Mouse (Mus musculus) neural tube, embryonic 12.5 days (tissue): ENCODE measurements at regions not wholly inside any gene's neighbourhood (a gene's known extent, or its start where the extent isn't known, plus 50 kb on each side); places are given as distances from the start of the nearest gene placed in this dataset.

Source experiments
- ATAC-seq: fragments of 200-750 bp; cut with Nextera tagmentation; 2 replicates; pipeline ENCODE4 v1.8.0; 2017; ENCODE audit warnings: low read depth, mild to moderate bottlenecking, moderate TSS enrichment, moderate library complexity; ENCODE audit not compliant: low FRiP score
- H3K27ac ChIP-seq: fragments of 300-500 bp; sonication (generic); 2 replicates; pipeline ENCODE4 v1.5.1; 2016
- H3K27me3 ChIP-seq: fragments of 300-500 bp; sonication (generic); replicated peaks from 2 replicates; pipeline ENCODE4 v1.6.1; 2016; ENCODE audit warnings: mild to moderate bottlenecking
- H3K36me3 ChIP-seq: fragments of 300-500 bp; sonication (generic); 2 replicates; pipeline ENCODE4 v1.6.1; 2016; ENCODE audit warnings: mild to moderate bottlenecking
- H3K4me1 ChIP-seq: fragments of 300-500 bp; sonication (generic); 2 replicates; pipeline ENCODE4 v1.6.1; 2016
- H3K4me2 ChIP-seq: fragments of 300-500 bp; sonication (generic); replicated peaks from 2 replicates; pipeline ENCODE4 v1.6.1; 2016; ENCODE audit warnings: mild to moderate bottlenecking
- H3K4me3 ChIP-seq: fragments of 300-500 bp; sonication (generic); 2 replicates; pipeline ENCODE4 v1.5.1; 2016
- H3K9ac ChIP-seq: fragments of 300-500 bp; sonication (generic); 2 replicates; pipeline ENCODE4 v1.6.1; 2016; ENCODE audit warnings: mild to moderate bottlenecking
- H3K9me3 ChIP-seq: fragments of 300-500 bp; sonication (generic); 2 replicates; pipeline ENCODE4 v1.6.1; 2016; ENCODE audit warnings: mild to moderate bottlenecking
- WGBS: fragments of 180-500 bp; shearing (Covaris S2); methylation state at CpG from one replicate; pipeline ENCODE4 v1.1.7; 2016; 5-methylcytosine and 5-hydroxymethylcytosine counted together

DNA sequence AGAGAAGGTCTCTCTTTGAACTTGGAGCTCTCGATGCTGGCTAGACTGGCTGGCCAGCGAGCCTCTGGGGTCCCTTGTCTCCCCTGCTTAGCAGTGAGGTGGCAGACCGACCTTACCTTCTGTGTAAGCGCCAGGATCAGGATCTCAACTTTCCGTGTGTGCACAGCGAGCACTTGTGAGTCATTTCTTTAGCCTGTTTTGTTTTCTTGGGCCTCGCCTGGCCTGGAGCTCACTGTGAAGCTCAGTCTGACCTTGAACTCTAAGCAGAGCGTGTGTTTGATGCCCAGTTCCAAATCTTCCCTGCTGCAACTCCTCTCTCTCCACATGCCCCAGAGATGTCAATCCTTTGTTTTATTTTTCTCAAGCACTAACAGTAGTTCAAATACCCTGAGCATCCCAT is 77.6 kb upstream of the Tgfbr2 start:
- no peak overlapping the region for H3K27ac ChIP-seq
- ATAC-seq: no peak
- H3K4me1 ChIP-seq: no peaks in the 10 kb centered on the region
- H3K9me3 ChIP-seq: no peaks in the 10 kb centered on the region
- 78% methylated on average over 8 of the region's 8 CpGs for WGBS
- H3K4me2 ChIP-seq: no peak overlapping the region
- no peaks in the 10 kb centered on the region for H3K36me3 ChIP-seq
- H3K4me3 ChIP-seq: no peak overlapping the region
- H3K9ac ChIP-seq: no peak overlapping the region
- H3K27me3 ChIP-seq: no peaks in the 10 kb centered on the region

- Histone ChIP-seq H3K27ac (no peak overlapping the region), H3K9me3 (no peaks in the 10 kb centered on the region), H3K4me1 (no peaks in the 10 kb centered on the region), H3K36me3 (no peaks in the 10 kb centered on the region), H3K4me2 (no peak overlapping the region), H3K9ac (no peak overlapping the region), H3K27me3 (no peaks in the 10 kb centered on the region), H3K4me3 (no peak overlapping the region)
- ATAC-seq: no peak
- WGBS: 77% methylated on average over 2 of the region's 2 CpGs
These were observed 74.6 kb upstream of the Tgfbr2 start for GRCm38 (mm10) chr9:116249791-116250190.

- Histone ChIP-seq H3K27me3 (no peaks in the 10 kb centered on the region), H3K9ac (no peak overlapping the region), H3K4me1 (no peaks in the 10 kb centered on the region), H3K9me3 (no peaks in the 10 kb centered on the region), H3K4me2 (no peak overlapping the region), H3K4me3 (no peak overlapping the region), H3K36me3 (no peaks in the 10 kb centered on the region), H3K27ac (no peak overlapping the region)
- no peak for ATAC-seq
- 91% methylated on average over 5 of the region's 5 CpGs for WGBS
These were observed 70.0 kb upstream of the Tgfbr2 start for GRCm38 (mm10) chr9:116245136-116245535.

DNA sequence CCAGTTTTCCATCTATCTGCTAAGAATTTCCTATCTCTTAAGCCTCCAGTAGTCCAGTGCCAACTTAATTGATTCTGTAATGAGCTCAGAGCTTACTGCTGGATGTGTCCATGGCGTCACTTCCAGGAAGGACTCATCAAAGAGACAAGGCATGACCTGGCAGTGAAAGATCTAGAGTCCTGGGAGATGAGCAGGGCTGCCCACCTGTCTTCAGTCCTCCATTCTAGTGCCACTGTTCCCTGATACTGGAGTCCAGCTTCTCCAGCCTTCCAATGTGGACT is 69.4 kb upstream of the Tgfbr2 start:
- ATAC-seq: no peak

DNA sequence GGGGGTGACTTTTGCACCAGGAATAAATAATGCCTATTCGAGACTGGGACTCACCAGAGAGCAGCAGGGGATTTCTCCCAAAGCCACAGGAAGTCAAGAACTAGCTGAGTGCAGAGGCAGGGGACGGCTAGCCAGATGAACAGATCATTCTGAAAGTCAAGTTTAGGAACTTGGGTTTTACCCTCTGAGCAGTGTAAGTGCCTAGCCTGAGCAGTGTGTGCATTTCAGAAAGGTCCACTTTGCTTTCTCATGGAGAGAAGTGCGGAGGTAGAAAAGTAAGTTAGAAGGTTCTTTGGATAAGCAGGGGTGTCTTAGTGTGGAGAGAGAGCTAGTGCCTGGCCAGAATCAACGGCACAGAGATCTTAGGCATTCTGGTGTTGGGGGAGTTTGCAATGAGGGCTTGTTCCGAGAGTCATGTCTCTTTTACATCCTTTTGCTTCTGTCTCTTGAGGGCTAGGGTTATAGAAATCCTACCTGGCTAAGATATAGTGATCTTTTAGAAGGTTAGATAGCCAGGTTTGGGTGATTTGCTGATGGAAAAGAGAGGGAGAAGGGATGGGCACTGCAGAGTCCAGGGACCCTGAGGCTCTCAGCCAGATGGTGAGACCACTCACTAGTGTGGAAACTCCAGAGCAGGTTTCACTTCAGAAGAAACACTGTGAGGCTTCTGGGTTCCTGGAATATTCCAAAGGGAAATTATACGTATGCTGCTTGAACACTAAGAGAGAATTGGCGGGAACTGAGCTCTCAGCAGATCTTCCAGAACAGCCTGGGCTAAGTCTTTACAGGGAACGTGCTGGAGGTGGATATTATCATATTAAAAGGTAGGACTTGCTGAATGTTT is 68.8 kb upstream of the Tgfbr2 start:
- H3K9ac ChIP-seq: no peak overlapping the region
- ATAC-seq: no peak
- no peaks in the 10 kb centered on the region for H3K27me3 ChIP-seq
- H3K36me3 ChIP-seq: no peaks in the 10 kb centered on the region
- H3K27ac ChIP-seq: no peak overlapping the region
- no peak overlapping the region for H3K4me2 ChIP-seq
- no peaks in the 10 kb centered on the region for H3K4me1 ChIP-seq
- no peak overlapping the region for H3K4me3 ChIP-seq
- 78% methylated on average over 8 of the region's 8 CpGs for WGBS
- no peaks in the 10 kb centered on the region for H3K9me3 ChIP-seq

More for the DNA sequence above, 69.4 kb upstream of the Tgfbr2 start:
- H3K9me3 ChIP-seq: no peaks in the 10 kb centered on the region
- H3K9ac ChIP-seq: no peak overlapping the region
- WGBS: 91% methylated on average over 1 of the region's 1 CpGs
- H3K4me1 ChIP-seq: no peaks in the 10 kb centered on the region
- no peak overlapping the region for H3K4me3 ChIP-seq
- H3K27ac ChIP-seq: no peak overlapping the region
- no peaks in the 10 kb centered on the region for H3K27me3 ChIP-seq
- no peak overlapping the region for H3K4me2 ChIP-seq
- no peaks in the 10 kb centered on the region for H3K36me3 ChIP-seq

- Histone ChIP-seq H3K9me3 (no peaks in the 10 kb centered on the region), H3K9ac (no peak overlapping the region), H3K4me1 (no peaks in the 10 kb centered on the region), H3K4me2 (no peak overlapping the region), H3K27me3 (no peaks in the 10 kb centered on the region), H3K36me3 (no peaks in the 10 kb centered on the region), H3K27ac (no peak overlapping the region), H3K4me3 (no peak overlapping the region)
- ATAC-seq: no peak
- WGBS: 89% methylated on average over 5 of the region's 5 CpGs
These were observed 66.9 kb upstream of the Tgfbr2 start for GRCm38 (mm10) chr9:116241933-116242526.

DNA sequence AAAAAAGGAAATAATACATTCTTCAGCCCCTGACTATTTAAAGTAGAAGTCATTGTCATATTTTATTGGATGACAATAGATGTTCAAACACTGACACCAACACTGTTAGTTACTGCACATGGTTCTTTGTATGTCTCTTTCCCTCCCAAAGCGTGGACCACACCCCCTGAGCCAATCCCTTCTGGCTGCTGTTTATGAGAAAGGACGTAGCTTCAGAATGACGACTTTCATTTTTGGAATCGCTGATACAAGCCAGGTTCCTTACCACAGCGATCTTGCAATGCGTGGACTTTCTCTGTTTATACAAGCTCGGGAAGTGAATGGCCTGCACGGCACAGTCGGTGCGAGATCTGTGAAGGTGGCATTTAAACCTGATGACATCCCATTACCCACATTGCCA is 66.1 kb upstream of the Tgfbr2 start:
- ATAC-seq: no peak
- Histone ChIP-seq H3K4me2 (no peak overlapping the region), H3K27ac (no peak overlapping the region), H3K9me3 (no peaks in the 10 kb centered on the region), H3K9ac (no peak overlapping the region), H3K27me3 (no peaks in the 10 kb centered on the region), H3K4me1 (no peaks in the 10 kb centered on the region), H3K36me3 (no peaks in the 10 kb centered on the region), H3K4me3 (no peak overlapping the region)
- WGBS: 90% methylated on average over 10 of the region's 10 CpGs

GRCm38 (mm10) chr9:116236836-116237235 is 61.7 kb upstream of the Tgfbr2 start:
- H3K4me1 ChIP-seq: no peaks in the 10 kb centered on the region
- no peak overlapping the region for H3K27ac ChIP-seq
- H3K9ac ChIP-seq: no peak overlapping the region
- no peak overlapping the region for H3K4me2 ChIP-seq
- H3K27me3 ChIP-seq: no peaks in the 10 kb centered on the region
- H3K4me3 ChIP-seq: no peak overlapping the region
- no peak for ATAC-seq
- H3K9me3 ChIP-seq: no peaks in the 10 kb centered on the region
- no peaks in the 10 kb centered on the region for H3K36me3 ChIP-seq

- Histone ChIP-seq H3K27ac (no peak overlapping the region), H3K4me1 (0 out of 2 replicates have a peak, but pooled peaks cover 2% of the 10 kb centered on the region), H3K9ac (no peak overlapping the region), H3K4me3 (no peak overlapping the region), H3K9me3 (no peaks in the 10 kb centered on the region), H3K4me2 (no peak overlapping the region), H3K36me3 (no peaks in the 10 kb centered on the region), H3K27me3 (no peaks in the 10 kb centered on the region)
- ATAC-seq: no peak
- WGBS: 91% methylated on average over 7 of the region's 7 CpGs
These were observed 59.0 kb upstream of the Tgfbr2 start for GRCm38 (mm10) chr9:116234170-116234569.

DNA sequence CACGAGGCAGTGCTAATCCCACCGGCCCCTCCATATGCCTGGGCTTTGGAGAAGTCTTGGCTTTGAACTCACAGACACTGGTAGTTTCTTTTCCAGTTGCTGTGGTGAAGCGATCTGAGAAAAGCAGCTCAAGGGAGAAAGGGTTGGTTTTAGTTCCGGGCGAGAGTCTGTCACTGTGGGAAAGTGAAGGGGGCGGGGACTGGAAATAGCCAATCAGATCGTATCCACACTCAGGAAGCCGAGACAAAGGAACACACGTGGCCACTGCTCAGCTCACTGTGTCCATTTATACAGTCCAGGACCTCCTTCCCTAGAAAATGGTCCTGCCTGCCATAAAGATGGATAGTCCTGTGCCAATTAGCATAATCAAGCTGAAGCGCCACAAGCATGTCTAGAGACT is 57.2 kb upstream of the Tgfbr2 start:
- ATAC-seq: no peak
- no peaks in the 10 kb centered on the region for H3K36me3 ChIP-seq
- no peak overlapping the region for H3K27ac ChIP-seq
- H3K4me2 ChIP-seq: no peak overlapping the region
- WGBS: 69% methylated on average over 10 of the region's 10 CpGs
- 0 out of 2 replicates have a peak, but pooled peaks cover 2% of the 10 kb centered on the region for H3K4me1 ChIP-seq
- no peaks in the 10 kb centered on the region for H3K27me3 ChIP-seq
- H3K9ac ChIP-seq: no peak overlapping the region
- H3K9me3 ChIP-seq: no peaks in the 10 kb centered on the region
- H3K4me3 ChIP-seq: no peak overlapping the region

DNA sequence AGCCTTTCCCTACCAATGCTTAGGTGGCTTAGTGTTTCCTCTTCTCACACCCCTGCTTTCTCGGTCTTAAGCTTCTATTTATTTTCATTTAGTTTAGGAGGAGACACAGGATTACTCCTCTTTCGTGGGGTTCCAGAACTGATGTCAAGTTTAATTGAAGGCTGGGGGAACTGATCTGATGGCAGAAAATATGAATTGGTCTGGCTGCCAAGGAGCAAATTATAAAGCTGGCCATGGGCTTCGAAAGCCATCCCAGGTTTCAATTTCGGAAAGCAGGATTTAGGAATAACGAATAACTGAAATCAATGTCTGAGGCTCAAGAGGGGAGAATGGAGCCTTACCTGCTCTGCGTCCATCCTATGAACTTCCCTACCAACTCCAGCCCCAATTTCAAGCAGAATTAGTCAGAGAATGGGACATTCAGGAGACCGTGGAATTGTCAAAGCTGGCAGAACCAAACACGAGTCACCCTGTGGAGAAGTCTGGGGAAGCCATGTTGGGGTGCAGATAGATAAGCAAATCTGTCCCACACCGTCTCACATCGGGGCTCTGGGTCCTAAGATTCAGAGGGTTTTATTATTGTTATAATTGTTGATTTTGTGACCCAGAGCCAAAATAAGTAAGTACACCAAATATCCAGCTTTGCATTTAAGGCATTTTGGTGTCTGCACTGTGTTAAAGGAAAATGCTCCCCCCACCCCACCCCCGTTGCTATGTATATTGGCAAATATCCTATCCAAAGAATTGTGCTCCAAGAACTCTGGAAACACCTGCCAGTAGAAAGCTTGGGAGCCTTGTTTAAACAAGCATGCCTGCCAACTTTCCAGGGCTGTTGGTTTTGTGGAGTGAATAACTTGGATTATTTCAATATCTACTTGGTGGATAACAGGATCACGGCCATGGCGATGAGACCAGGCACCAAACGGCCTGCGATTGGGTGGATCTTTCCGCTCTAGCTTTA is 56.5 kb upstream of the Tgfbr2 start:
- WGBS: 93% methylated on average over 16 of the region's 16 CpGs
- no peaks in the 10 kb centered on the region for H3K27me3 ChIP-seq
- H3K9me3 ChIP-seq: no peaks in the 10 kb centered on the region
- no peak overlapping the region for H3K4me2 ChIP-seq
- H3K27ac ChIP-seq: no peak overlapping the region
- no peak overlapping the region for H3K9ac ChIP-seq
- no peak overlapping the region for H3K4me3 ChIP-seq
- 0 out of 2 replicates have a peak, but pooled peaks cover 2% of the 10 kb centered on the region for H3K4me1 ChIP-seq
- no peak for ATAC-seq
- H3K36me3 ChIP-seq: no peaks in the 10 kb centered on the region

DNA sequence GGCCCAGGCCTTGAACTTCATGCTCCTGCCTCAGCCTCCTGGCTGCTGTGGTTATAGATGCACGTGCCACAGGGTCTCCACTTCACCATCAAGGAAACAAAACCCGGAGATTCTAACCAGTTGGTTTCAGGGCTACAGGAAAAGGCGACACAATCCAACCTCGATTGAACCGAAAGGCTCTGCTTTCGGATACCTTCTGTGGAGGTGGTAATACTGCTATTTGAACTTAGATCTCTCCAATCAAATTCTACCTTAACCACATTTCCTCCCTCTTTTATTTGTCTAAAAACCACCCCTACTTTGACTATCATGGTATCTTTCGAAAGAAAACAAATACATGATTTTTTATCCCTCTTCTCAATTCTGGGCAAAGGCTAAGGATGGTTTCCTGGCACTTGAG is 55.2 kb upstream of the Tgfbr2 start:
- H3K9ac ChIP-seq: no peak overlapping the region
- H3K9me3 ChIP-seq: no peaks in the 10 kb centered on the region
- no peak overlapping the region for H3K4me3 ChIP-seq
- H3K27ac ChIP-seq: no peak overlapping the region
- 92% methylated on average over 7 of the region's 7 CpGs for WGBS
- ATAC-seq: no peak
- 0 out of 2 replicates have a peak, but pooled peaks cover 2% of the 10 kb centered on the region for H3K4me1 ChIP-seq
- H3K4me2 ChIP-seq: no peak overlapping the region
- no peaks in the 10 kb centered on the region for H3K36me3 ChIP-seq
- H3K27me3 ChIP-seq: no peaks in the 10 kb centered on the region
